Mouse (Mus musculus) C2C12 (cell line): Measurements from ENCODE around the gene Actg2.

Experiments
- CEBPB ChIP-seq: IDR thresholded peaks from one replicate; pipeline ENCODE4 v1.6.1; 2011; ENCODE audit warnings: low read depth, mild to moderate bottlenecking, control low read depth, moderate library complexity
- CTCF ChIP-seq: IDR thresholded peaks from one replicate; pipeline ENCODE4 v1.5.1; 2011; ENCODE audit not compliant: control insufficient read depth, insufficient read depth, insufficient read length
- MAX ChIP-seq: IDR thresholded peaks from one replicate; pipeline ENCODE4 v1.6.1; 2011; ENCODE audit warnings: mild to moderate bottlenecking, control low read depth
- MYOD1 ChIP-seq: IDR thresholded peaks from one replicate; pipeline ENCODE4 v1.6.1; 2011; ENCODE audit warnings: low read depth; ENCODE audit not compliant: control insufficient read depth, insufficient read length
- MYOG ChIP-seq: IDR thresholded peaks from one replicate; pipeline ENCODE4 v1.6.1; 2011; ENCODE audit not compliant: control insufficient read depth, insufficient read length; ENCODE audit errors: extremely low read depth
- USF1 ChIP-seq: IDR thresholded peaks from one replicate; pipeline ENCODE4 v1.6.1; 2011; ENCODE audit warnings: low read depth, mild to moderate bottlenecking, control low read depth, moderate library complexity

GRCm38 (mm10) chr6:83478628-83479027 lies 57.4 kb downstream of the Actg2 start:
- TF ChIP-seq MYOD1 = peak; percentile 61
- no peak for TF ChIP-seq CTCF
- no peak for TF ChIP-seq CEBPB
- TF ChIP-seq USF1 = no peak
- TF ChIP-seq MYOG = no peak
- no peak for TF ChIP-seq MAX
